Mouse (Mus musculus): ENCODE measurements around the gene Ap3m1. TPM values are rescaled to one million over a fixed set of nuclear protein-coding genes. Genes with fewer than 3 reads are reported as not detected.
"Not testable (repeated sequence)": the region's sequence is repeated elsewhere in the genome, so short reads cannot be mapped to it uniquely, and the experiment has no call there.

Ap3m1 gene
- polyA plus RNA-seq (2015; fragmentation: Nextera tagmentation; extraction: Ambion mirVana) = 42.7 and 46.8 TPM in 2 replicates

GRCm38 (mm10) chr14:21052112-21052780 lies at the start of gene Ap3m1, which contains the start of gene Adk:
TSS of gene Ap3m1 (minus strand) at chr14:21052508.
TSS of gene Adk (plus strand) at chr14:21052574.
- Histone ChIP-seq H3K36me3 (ENCODE audit: control insufficient read depth, insufficient read depth, low read length) (no peaks in the 10 kb centered on the region), H3K9ac (ENCODE audit: low read length) (peak within 1 kb of the TSS; percentile 88), H3K27me3 (ENCODE audit: control insufficient read depth, insufficient read depth, low read length) (no peaks in the 10 kb centered on the region), H3K9me3 (ENCODE audit: control insufficient read depth, low read length) (no peaks in the 10 kb centered on the region), H3K4me2 (replicated peaks; ENCODE audit: low read depth) (peak within 1 kb of the TSS; percentile 95), H3K4me1 (replicated peaks; ENCODE audit: control insufficient read depth, insufficient read depth) (no peaks in the 10 kb centered on the region), H3K4me3 (ENCODE audit: low read depth, low read length) (peak within 1 kb of the TSS; percentile 82), H3K27ac (replicated peaks) (peak within 1 kb of the TSS; percentile 93)
- DNase-seq (ENCODE audit: low spot score) (peak; percentile 97), ATAC-seq (ENCODE audit: low FRiP score, low TSS enrichment) (peak; percentile 98)
- TF ChIP-seq EP300 (optimal IDR thresholded peaks at IDR 0.05) = peak; percentile 55
- no peak for TF ChIP-seq CTCF (IDR thresholded peaks at IDR 0.05; ENCODE audit: low read depth)
- WGBS = 1% methylated on average over 43 of the region's 48 CpGs

DNA sequence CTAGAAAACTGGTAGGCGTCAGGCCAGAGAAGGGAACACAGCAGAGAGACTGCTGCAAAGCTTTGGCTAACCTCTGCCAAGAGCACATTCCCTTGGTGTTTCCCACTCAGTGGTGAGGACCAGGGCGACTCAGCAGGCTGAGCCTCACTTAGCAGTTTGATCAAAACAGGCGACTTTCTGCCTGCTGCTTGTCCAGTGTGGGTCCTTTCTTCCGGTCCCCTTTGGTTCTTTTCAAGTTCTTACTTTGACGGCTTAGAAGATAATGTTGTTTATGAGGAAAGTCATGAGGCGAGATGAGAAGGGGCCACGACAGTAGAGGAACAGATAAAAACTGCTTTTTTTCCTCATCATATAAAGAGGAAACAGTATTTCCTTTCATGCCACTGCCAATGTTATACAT lies 49.3 kb upstream of the Ap3m1 start:
- H3K4me2 ChIP-seq (replicated peaks; ENCODE audit: low read depth) = no peak overlapping the region
- 39% methylated on average over 7 of the region's 7 CpGs for WGBS
- ATAC-seq (ENCODE audit: low FRiP score, low TSS enrichment) (no peak), DNase-seq (ENCODE audit: low spot score) (no peak)
- no peak overlapping the region for H3K4me3 ChIP-seq (ENCODE audit: low read depth, low read length)
- no peaks in the 10 kb centered on the region for H3K27me3 ChIP-seq (ENCODE audit: control insufficient read depth, insufficient read depth, low read length)
- H3K4me1 ChIP-seq (replicated peaks; ENCODE audit: control insufficient read depth, insufficient read depth) = no peaks in the 10 kb centered on the region
- peak overlapping the region; percentile 46 for H3K27ac ChIP-seq (replicated peaks)
- H3K9me3 ChIP-seq (ENCODE audit: control insufficient read depth, low read length) = no peaks in the 10 kb centered on the region
- no peak overlapping the region for H3K9ac ChIP-seq (ENCODE audit: low read length)
- TF ChIP-seq EP300 (optimal IDR thresholded peaks at IDR 0.05) (no peak), CTCF (IDR thresholded peaks at IDR 0.05; ENCODE audit: low read depth) (no peak)
- no peaks in the 10 kb centered on the region for H3K36me3 ChIP-seq (ENCODE audit: control insufficient read depth, insufficient read depth, low read length)

GRCm38 (mm10) chr14:21100876-21101275 lies 48.6 kb upstream of the Ap3m1 start:
- Histone ChIP-seq H3K4me1 (replicated peaks; ENCODE audit: control insufficient read depth, insufficient read depth) (no peaks in the 10 kb centered on the region), H3K4me3 (ENCODE audit: low read depth, low read length) (no peak overlapping the region), H3K4me2 (replicated peaks; ENCODE audit: low read depth) (no peak overlapping the region), H3K27me3 (ENCODE audit: control insufficient read depth, insufficient read depth, low read length) (no peaks in the 10 kb centered on the region), H3K9ac (ENCODE audit: low read length) (no peak overlapping the region), H3K27ac (replicated peaks) (no peak overlapping the region), H3K9me3 (ENCODE audit: control insufficient read depth, low read length) (no peaks in the 10 kb centered on the region), H3K36me3 (ENCODE audit: control insufficient read depth, insufficient read depth, low read length) (no peaks in the 10 kb centered on the region)
- 51% methylated on average over 2 of the region's 2 CpGs for WGBS
- no peak for ATAC-seq (ENCODE audit: low FRiP score, low TSS enrichment)
- TF ChIP-seq EP300 (optimal IDR thresholded peaks at IDR 0.05) = no peak
- no peak for TF ChIP-seq CTCF (IDR thresholded peaks at IDR 0.05; ENCODE audit: low read depth)
- no peak for DNase-seq (ENCODE audit: low spot score)

DNA sequence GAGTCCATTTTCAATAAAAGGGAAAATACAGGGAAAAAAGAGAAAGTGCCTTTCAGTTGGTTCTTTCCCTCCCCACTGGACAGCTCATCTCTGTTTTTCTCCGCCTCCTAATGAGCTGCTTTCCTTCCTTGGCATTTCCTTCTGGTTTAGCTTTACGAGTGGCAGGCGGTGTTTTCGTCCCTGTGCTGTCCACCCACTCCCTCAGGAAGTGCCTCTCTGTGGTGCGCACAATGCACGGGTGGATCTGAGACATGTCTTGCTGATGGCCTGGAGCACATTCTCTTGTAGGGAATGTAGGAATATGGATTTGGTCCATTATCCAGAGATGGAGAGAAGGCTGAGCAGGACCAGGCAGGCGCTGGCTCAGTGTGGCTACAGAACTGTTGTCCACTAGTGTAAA lies 47.1 kb upstream of the Ap3m1 start:
- WGBS = 58% methylated on average over 6 of the region's 7 CpGs
- no peaks in the 10 kb centered on the region for H3K4me1 ChIP-seq (replicated peaks; ENCODE audit: control insufficient read depth, insufficient read depth)
- no peak for TF ChIP-seq EP300 (optimal IDR thresholded peaks at IDR 0.05)
- TF ChIP-seq CTCF (IDR thresholded peaks at IDR 0.05; ENCODE audit: low read depth) = no peak
- no peaks in the 10 kb centered on the region for H3K9me3 ChIP-seq (ENCODE audit: control insufficient read depth, low read length)
- H3K4me2 ChIP-seq (replicated peaks; ENCODE audit: low read depth) = no peak overlapping the region
- ATAC-seq (ENCODE audit: low FRiP score, low TSS enrichment) (no peak), DNase-seq (ENCODE audit: low spot score) (no peak)
- no peaks in the 10 kb centered on the region for H3K27me3 ChIP-seq (ENCODE audit: control insufficient read depth, insufficient read depth, low read length)
- no peak overlapping the region for H3K9ac ChIP-seq (ENCODE audit: low read length)
- no peak overlapping the region for H3K4me3 ChIP-seq (ENCODE audit: low read depth, low read length)
- no peaks in the 10 kb centered on the region for H3K36me3 ChIP-seq (ENCODE audit: control insufficient read depth, insufficient read depth, low read length)
- no peak overlapping the region for H3K27ac ChIP-seq (replicated peaks)

GRCm38 (mm10) chr14:21096689-21097088 lies 44.4 kb upstream of the Ap3m1 start:
- WGBS = 66% methylated on average over 4 of the region's 4 CpGs
- Histone ChIP-seq H3K9ac (ENCODE audit: low read length) (no peak overlapping the region), H3K4me1 (replicated peaks; ENCODE audit: control insufficient read depth, insufficient read depth) (no peaks in the 10 kb centered on the region), H3K36me3 (ENCODE audit: control insufficient read depth, insufficient read depth, low read length) (no peaks in the 10 kb centered on the region; the same call in 1 of the 2 replicates), H3K4me3 (ENCODE audit: low read depth, low read length) (no peak overlapping the region), H3K27ac (replicated peaks) (no peak overlapping the region), H3K4me2 (replicated peaks; ENCODE audit: low read depth) (no peak overlapping the region), H3K9me3 (ENCODE audit: control insufficient read depth, low read length) (no peaks in the 10 kb centered on the region), H3K27me3 (ENCODE audit: control insufficient read depth, insufficient read depth, low read length) (no peaks in the 10 kb centered on the region)
- TF ChIP-seq CTCF (IDR thresholded peaks at IDR 0.05; ENCODE audit: low read depth) (no peak), EP300 (optimal IDR thresholded peaks at IDR 0.05) (no peak)
- DNase-seq (ENCODE audit: low spot score) = peak; percentile 47
- peak; percentile 81 for ATAC-seq (ENCODE audit: low FRiP score, low TSS enrichment)

DNA sequence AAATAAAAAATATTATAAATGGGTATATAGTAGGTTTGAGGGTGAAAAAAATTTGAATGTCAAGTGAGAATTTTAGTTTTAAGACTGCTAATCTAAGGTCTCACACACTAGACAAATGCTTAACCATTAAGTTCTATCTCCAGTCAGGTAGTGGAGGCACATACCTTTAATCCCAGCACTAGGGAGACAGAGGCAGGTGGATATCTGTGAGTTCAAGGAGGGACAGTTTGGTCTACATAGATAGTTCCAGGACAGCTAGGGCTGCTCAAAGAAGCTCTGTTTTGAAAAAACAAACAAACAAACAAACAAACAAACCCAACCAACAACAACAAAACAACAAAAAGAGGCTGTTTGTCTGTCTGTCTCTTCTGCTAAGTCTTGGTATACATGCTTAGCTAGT lies 44.0 kb upstream of the Ap3m1 start:
- Histone ChIP-seq H3K4me2 (replicated peaks; ENCODE audit: low read depth) (no peak overlapping the region), H3K9me3 (ENCODE audit: control insufficient read depth, low read length) (no peaks in the 10 kb centered on the region), H3K27ac (replicated peaks) (no peak overlapping the region), H3K4me1 (replicated peaks; ENCODE audit: control insufficient read depth, insufficient read depth) (no peaks in the 10 kb centered on the region), H3K36me3 (ENCODE audit: control insufficient read depth, insufficient read depth, low read length) (no peaks in the 10 kb centered on the region; the same call in 1 of the 2 replicates), H3K27me3 (ENCODE audit: control insufficient read depth, insufficient read depth, low read length) (no peaks in the 10 kb centered on the region), H3K4me3 (ENCODE audit: low read depth, low read length) (no peak overlapping the region), H3K9ac (ENCODE audit: low read length) (no peak overlapping the region)
- no peak for DNase-seq (ENCODE audit: low spot score)
- TF ChIP-seq CTCF (IDR thresholded peaks at IDR 0.05; ENCODE audit: low read depth) (no peak), EP300 (optimal IDR thresholded peaks at IDR 0.05) (no peak)
- ATAC-seq (ENCODE audit: low FRiP score, low TSS enrichment) = no peak

DNA sequence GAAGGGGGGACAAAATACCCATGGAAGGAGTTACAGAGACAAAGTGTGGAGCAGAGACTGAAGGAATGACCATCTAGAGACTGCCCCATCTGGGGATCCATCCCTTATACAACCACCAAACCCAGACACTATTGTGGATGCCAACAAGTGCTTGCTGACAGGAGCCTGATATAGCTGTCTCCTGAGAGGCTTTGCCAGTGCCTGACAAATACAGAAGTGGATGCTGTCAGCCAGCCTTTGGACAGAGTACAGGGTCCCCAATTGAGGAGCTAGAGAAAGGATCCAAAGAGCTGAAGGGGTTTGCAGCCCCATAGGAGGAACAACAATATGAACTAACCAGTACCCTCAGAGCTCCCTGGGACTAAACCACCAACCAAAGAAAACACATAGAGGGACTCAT lies 41.9 kb upstream of the Ap3m1 start:
- H3K27me3 ChIP-seq (ENCODE audit: control insufficient read depth, insufficient read depth, low read length); ATAC-seq (ENCODE audit: low FRiP score, low TSS enrichment); H3K36me3 ChIP-seq (ENCODE audit: control insufficient read depth, insufficient read depth, low read length); H3K4me1 ChIP-seq (replicated peaks; ENCODE audit: control insufficient read depth, insufficient read depth); H3K27ac ChIP-seq (replicated peaks); H3K4me3 ChIP-seq (ENCODE audit: low read depth, low read length); H3K9me3 ChIP-seq (ENCODE audit: control insufficient read depth, low read length); H3K9ac ChIP-seq (ENCODE audit: low read length); DNase-seq (ENCODE audit: low spot score); H3K4me2 ChIP-seq (replicated peaks; ENCODE audit: low read depth): not testable (repeated sequence)

Measured in stomach, postnatal 0 days (tissue).